Mouse (Mus musculus): ENCODE measurements around the gene Prkrip1. TPM values are rescaled to one million over a fixed set of nuclear protein-coding genes. Genes with fewer than 3 reads are reported as not detected.

The Prkrip1 gene
- polyA plus RNA-seq, 1 experiment from 2014 or later, result 73.5 TPM

DNA sequence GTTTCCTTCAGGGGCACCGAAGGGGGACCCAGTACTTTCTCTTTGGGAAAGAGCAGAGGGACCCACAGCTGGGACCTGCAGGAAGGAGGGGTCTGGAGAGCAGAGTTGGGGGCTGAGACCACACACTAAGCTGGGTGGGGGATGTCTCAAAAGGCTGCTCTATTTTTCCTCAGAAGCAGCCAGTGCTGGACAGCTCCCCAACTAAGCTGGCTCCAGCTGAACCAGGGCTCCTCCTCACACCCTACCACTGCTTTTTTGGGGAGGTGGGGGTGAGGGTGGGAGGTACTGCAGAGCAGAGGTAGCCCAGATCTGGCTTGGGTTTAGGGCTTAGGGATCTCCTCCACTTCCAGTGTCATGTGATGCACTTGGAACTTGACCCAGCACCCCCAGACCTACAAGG is 41.6 kb upstream of the Prkrip1 start:
- peaks cover 33% of the 10 kb centered on the region for H3K4me1 ChIP-seq (ENCODE audit: control insufficient read depth, insufficient read depth, low read length)
- H3K36me3 ChIP-seq (ENCODE audit: control insufficient read depth, insufficient read depth, low read length), result no peaks in the 10 kb centered on the region
- no peak overlapping the region for H3K27ac ChIP-seq (ENCODE audit: low read length)
- no peaks in the 10 kb centered on the region for H3K9me3 ChIP-seq (replicated peaks; ENCODE audit: control insufficient read depth, low read length, poor library complexity, severe bottlenecking)
- H3K4me3 ChIP-seq (ENCODE audit: low read depth, low read length), result no peak overlapping the region
- H3K4me2 ChIP-seq (ENCODE audit: low read length), result no peak overlapping the region
- H3K27me3 ChIP-seq (ENCODE audit: control insufficient read depth, insufficient read depth, low read depth, low read length), result no peaks in the 10 kb centered on the region
- 52% methylated on average over 1 of the region's 1 CpGs for WGBS
- no peak overlapping the region for H3K9ac ChIP-seq (ENCODE audit: low read depth, low read length)
- no peak for ATAC-seq

DNA sequence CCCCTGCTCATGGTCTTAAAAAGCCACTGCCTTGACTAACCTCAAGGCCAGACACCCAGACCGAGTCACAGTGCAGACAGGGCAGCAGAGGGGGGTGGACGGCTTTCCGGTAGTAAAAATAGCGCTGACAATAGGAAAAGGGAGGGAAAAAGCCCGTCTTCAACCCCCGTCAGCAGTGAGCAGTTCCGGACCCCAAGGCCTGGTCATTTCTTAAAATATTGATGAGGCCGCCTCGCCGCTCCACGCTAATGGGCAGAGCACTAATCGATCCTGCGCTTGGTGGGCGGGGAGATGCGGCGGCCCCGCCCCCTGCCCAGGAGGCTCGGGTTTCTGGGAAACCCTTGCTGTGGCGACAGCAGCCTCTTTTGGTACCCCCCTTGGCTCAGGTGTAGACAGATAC is 38.8 kb upstream of the Prkrip1 start:
- WGBS, result 2% methylated on average over 19 of the region's 19 CpGs
- Histone ChIP-seq H3K4me1 (ENCODE audit: control insufficient read depth, insufficient read depth, low read length) (peaks cover 29% of the 10 kb centered on the region), H3K9ac (ENCODE audit: low read depth, low read length) (peak overlapping the region; percentile 60), H3K27me3 (ENCODE audit: control insufficient read depth, insufficient read depth, low read depth, low read length) (no peaks in the 10 kb centered on the region), H3K36me3 (ENCODE audit: control insufficient read depth, insufficient read depth, low read length) (no peaks in the 10 kb centered on the region), H3K27ac (ENCODE audit: low read length) (no peak overlapping the region), H3K4me3 (ENCODE audit: low read depth, low read length) (peak overlapping the region; percentile 38), H3K9me3 (replicated peaks; ENCODE audit: control insufficient read depth, low read length, poor library complexity, severe bottlenecking) (no peaks in the 10 kb centered on the region), H3K4me2 (ENCODE audit: low read length) (peak overlapping the region; percentile 70)
- no peak for ATAC-seq

GRCm38 (mm10) chr5:136236611-136237010 is 37.8 kb upstream of the Prkrip1 start:
- Histone ChIP-seq H3K9me3 (replicated peaks; ENCODE audit: control insufficient read depth, low read length, poor library complexity, severe bottlenecking) (no peaks in the 10 kb centered on the region), H3K4me2 (ENCODE audit: low read length) (no peak overlapping the region), H3K27me3 (ENCODE audit: control insufficient read depth, insufficient read depth, low read depth, low read length) (no peaks in the 10 kb centered on the region), H3K4me1 (ENCODE audit: control insufficient read depth, insufficient read depth, low read length) (peaks cover 23% of the 10 kb centered on the region), H3K27ac (ENCODE audit: low read length) (no peak overlapping the region), H3K36me3 (ENCODE audit: control insufficient read depth, insufficient read depth, low read length) (peaks cover 5% of the 10 kb centered on the region), H3K4me3 (ENCODE audit: low read depth, low read length) (no peak overlapping the region), H3K9ac (ENCODE audit: low read depth, low read length) (no peak overlapping the region)
- 81% methylated on average over 5 of the region's 5 CpGs for WGBS
- ATAC-seq, result no peak

DNA sequence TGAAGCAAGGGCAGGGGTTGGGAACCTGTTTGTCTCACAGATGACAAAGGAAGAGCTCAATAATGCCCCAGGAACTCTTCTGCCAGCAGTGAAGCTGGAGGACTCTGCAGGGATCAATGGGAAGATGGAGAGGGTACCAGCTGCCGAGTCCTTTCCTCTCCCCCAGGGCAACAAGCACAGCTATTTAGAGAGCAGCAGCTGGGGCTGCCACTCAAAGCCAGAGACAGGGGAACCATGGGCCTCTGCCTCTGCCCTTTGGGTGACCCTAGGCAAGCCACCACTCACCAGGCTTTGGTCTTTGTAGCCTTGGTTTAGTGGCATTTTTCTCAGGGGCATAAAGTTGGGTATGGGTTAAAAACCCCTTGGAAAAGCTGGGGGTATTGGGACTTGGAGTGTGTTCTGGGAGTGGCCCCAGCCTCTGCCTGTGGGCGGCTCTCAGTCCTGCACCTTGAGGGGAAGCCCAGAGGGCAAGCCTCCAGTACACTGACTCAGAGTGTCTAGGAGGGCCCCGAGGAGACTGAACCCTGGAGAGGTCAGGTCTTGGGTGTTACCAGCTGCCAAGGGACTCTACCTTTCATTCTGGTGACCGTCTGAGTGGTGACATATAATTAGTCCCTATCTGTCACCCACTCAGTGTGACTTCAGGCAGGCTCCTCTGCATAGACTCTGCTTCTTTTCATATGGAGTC is 31.7 kb upstream of the Prkrip1 start:
- Histone ChIP-seq H3K36me3 (ENCODE audit: control insufficient read depth, insufficient read depth, low read length) (peaks cover 23% of the 10 kb centered on the region), H3K9ac (ENCODE audit: low read depth, low read length) (no peak overlapping the region), H3K4me2 (ENCODE audit: low read length) (no peak overlapping the region), H3K4me3 (ENCODE audit: low read depth, low read length) (no peak overlapping the region), H3K4me1 (ENCODE audit: control insufficient read depth, insufficient read depth, low read length) (peaks cover 6% of the 10 kb centered on the region; the same call in 1 of the 2 replicates), H3K27ac (ENCODE audit: low read length) (no peak overlapping the region), H3K27me3 (ENCODE audit: control insufficient read depth, insufficient read depth, low read depth, low read length) (no peaks in the 10 kb centered on the region), H3K9me3 (replicated peaks; ENCODE audit: control insufficient read depth, low read length, poor library complexity, severe bottlenecking) (no peaks in the 10 kb centered on the region)
- ATAC-seq, result no peak
- 71% methylated on average over 4 of the region's 4 CpGs for WGBS

DNA sequence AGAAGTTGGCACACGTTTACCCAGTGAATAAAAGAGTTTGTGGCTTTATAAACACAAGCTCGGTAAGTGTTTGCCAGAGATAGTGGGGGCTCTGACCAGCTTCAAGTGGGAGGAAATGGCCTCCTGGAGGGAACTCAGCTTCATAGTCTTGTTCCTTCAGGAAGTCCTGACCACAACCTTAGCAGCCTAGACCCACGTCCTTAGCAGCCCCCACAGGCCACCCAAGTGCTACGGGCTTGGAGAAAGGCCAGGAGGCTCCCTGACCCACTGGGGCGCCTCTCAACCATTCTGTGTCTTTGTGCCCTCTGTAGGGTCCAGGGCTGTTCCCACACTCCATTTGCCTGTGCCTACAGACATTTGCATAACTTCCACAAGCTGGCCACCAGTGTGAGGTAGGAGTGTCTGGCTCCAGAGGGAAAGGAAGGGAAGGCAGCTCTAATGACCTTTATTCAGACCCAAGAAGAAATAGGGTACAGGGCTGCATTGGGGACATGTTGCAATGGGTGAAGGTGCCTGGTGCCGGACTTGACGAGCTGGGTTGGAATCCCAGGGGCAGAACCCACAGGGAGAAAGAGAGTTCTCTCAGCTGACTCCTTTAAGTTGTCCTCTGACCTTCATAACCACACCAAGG is 27.6 kb upstream of the Prkrip1 start:
- Histone ChIP-seq H3K9ac (ENCODE audit: low read depth, low read length) (no peak overlapping the region), H3K4me1 (ENCODE audit: control insufficient read depth, insufficient read depth, low read length) (no peaks in the 10 kb centered on the region), H3K36me3 (ENCODE audit: control insufficient read depth, insufficient read depth, low read length) (peaks cover 41% of the 10 kb centered on the region), H3K27ac (ENCODE audit: low read length) (no peak overlapping the region), H3K4me3 (ENCODE audit: low read depth, low read length) (no peak overlapping the region), H3K27me3 (ENCODE audit: control insufficient read depth, insufficient read depth, low read depth, low read length) (no peaks in the 10 kb centered on the region), H3K9me3 (replicated peaks; ENCODE audit: control insufficient read depth, low read length, poor library complexity, severe bottlenecking) (no peaks in the 10 kb centered on the region), H3K4me2 (ENCODE audit: low read length) (no peak overlapping the region)
- 80% methylated on average over 7 of the region's 7 CpGs for WGBS
- ATAC-seq, result no peak

DNA sequence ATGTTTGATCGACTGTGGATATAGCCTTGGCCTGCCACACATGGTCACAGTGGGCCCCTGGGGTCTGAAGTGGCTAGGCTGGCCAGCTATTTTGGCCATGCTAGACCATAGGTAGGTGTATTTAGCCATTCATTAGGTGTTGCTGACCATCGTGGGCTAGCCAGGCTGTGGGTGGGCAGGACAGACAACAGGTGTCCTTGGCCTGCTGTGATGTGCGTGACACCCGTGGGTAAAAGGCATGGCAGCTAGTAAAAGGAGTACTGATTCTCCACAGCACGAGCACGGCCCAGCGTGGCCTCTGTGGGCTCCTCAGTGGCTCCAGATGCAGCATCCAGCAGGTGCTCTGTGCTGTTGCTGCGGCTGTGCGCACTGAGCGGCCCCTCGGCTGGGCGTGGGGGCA is 19.8 kb upstream of the Prkrip1 start:
- Histone ChIP-seq H3K9ac (ENCODE audit: low read depth, low read length) (no peak overlapping the region), H3K4me3 (ENCODE audit: low read depth, low read length) (no peak overlapping the region), H3K4me2 (ENCODE audit: low read length) (no peak overlapping the region), H3K27me3 (ENCODE audit: control insufficient read depth, insufficient read depth, low read depth, low read length) (no peaks in the 10 kb centered on the region), H3K4me1 (ENCODE audit: control insufficient read depth, insufficient read depth, low read length) (no peaks in the 10 kb centered on the region), H3K27ac (ENCODE audit: low read length) (no peak overlapping the region), H3K9me3 (replicated peaks; ENCODE audit: control insufficient read depth, low read length, poor library complexity, severe bottlenecking) (no peaks in the 10 kb centered on the region), H3K36me3 (ENCODE audit: control insufficient read depth, insufficient read depth, low read length) (peaks cover 26% of the 10 kb centered on the region)
- ATAC-seq, result no peak
- 85% methylated on average over 12 of the region's 12 CpGs for WGBS

DNA sequence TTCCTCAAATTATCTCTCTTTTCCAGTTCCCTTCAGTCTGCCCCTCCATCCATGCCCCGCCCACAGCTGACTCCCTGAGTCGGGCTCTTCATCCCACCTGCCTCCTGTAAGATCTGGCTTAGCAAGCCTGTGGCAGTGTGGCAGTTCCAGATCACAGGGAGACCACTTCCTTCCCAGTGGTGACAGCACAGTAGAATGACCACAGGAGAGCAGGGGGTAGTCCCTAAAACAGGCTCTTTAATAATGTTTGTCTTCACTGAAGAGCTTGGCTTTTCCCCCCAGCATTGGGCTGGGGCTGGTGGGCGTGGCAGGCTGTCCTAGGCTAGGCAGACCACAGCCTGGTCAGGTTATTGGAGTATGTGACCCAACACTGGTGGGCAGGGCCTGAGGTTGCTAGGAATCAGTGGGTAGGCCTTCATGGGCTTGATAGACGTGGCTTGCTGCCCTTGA is 19.2 kb upstream of the Prkrip1 start:
- ATAC-seq, result no peak
- Histone ChIP-seq H3K4me1 (ENCODE audit: control insufficient read depth, insufficient read depth, low read length) (no peaks in the 10 kb centered on the region), H3K4me2 (ENCODE audit: low read length) (no peak overlapping the region), H3K4me3 (ENCODE audit: low read depth, low read length) (no peak overlapping the region), H3K27ac (ENCODE audit: low read length) (no peak overlapping the region), H3K27me3 (ENCODE audit: control insufficient read depth, insufficient read depth, low read depth, low read length) (no peaks in the 10 kb centered on the region), H3K36me3 (ENCODE audit: control insufficient read depth, insufficient read depth, low read length) (peaks cover 20% of the 10 kb centered on the region), H3K9ac (ENCODE audit: low read depth, low read length) (no peak overlapping the region), H3K9me3 (replicated peaks; ENCODE audit: control insufficient read depth, low read length, poor library complexity, severe bottlenecking) (no peaks in the 10 kb centered on the region)
- WGBS, result 81% methylated on average over 4 of the region's 4 CpGs

- no peak overlapping the region for H3K4me2 ChIP-seq (ENCODE audit: low read length)
- no peaks in the 10 kb centered on the region for H3K4me1 ChIP-seq (ENCODE audit: control insufficient read depth, insufficient read depth, low read length)
- peaks cover 20% of the 10 kb centered on the region for H3K36me3 ChIP-seq (ENCODE audit: control insufficient read depth, insufficient read depth, low read length)
- ATAC-seq, result no peak
- no peaks in the 10 kb centered on the region for H3K9me3 ChIP-seq (replicated peaks; ENCODE audit: control insufficient read depth, low read length, poor library complexity, severe bottlenecking)
- no peaks in the 10 kb centered on the region for H3K27me3 ChIP-seq (ENCODE audit: control insufficient read depth, insufficient read depth, low read depth, low read length)
- no peak overlapping the region for H3K4me3 ChIP-seq (ENCODE audit: low read depth, low read length)
- no peak overlapping the region for H3K27ac ChIP-seq (ENCODE audit: low read length)
- H3K9ac ChIP-seq (ENCODE audit: low read depth, low read length), result no peak overlapping the region
- 87% methylated on average over 18 of the region's 18 CpGs for WGBS
These were observed 18.4 kb upstream of the Prkrip1 start for GRCm38 (mm10) chr5:136217004-136217665.

GRCm38 (mm10) chr5:136215958-136216357 is 17.2 kb upstream of the Prkrip1 start:
- Histone ChIP-seq H3K27me3 (ENCODE audit: control insufficient read depth, insufficient read depth, low read depth, low read length) (no peaks in the 10 kb centered on the region), H3K4me1 (ENCODE audit: control insufficient read depth, insufficient read depth, low read length) (no peaks in the 10 kb centered on the region), H3K9me3 (replicated peaks; ENCODE audit: control insufficient read depth, low read length, poor library complexity, severe bottlenecking) (no peaks in the 10 kb centered on the region), H3K36me3 (ENCODE audit: control insufficient read depth, insufficient read depth, low read length) (peaks cover 9% of the 10 kb centered on the region), H3K27ac (ENCODE audit: low read length) (no peak overlapping the region), H3K4me2 (ENCODE audit: low read length) (no peak overlapping the region), H3K9ac (ENCODE audit: low read depth, low read length) (no peak overlapping the region), H3K4me3 (ENCODE audit: low read depth, low read length) (no peak overlapping the region)
- ATAC-seq, result no peak
- 78% methylated on average over 5 of the region's 5 CpGs for WGBS
